Mouse (Mus musculus): ENCODE data around the gene Gemin7. TPM values are rescaled to one million over a fixed set of nuclear protein-coding genes. Genes with fewer than 3 reads are reported as not detected.

Gemin7 gene
- polyA plus RNA-seq, 1 experiment from 2014 or later: 144 TPM

GRCm38 (mm10) chr7:19542155-19542691 is 35.2 kb downstream of the Gemin7 start:
- H3K4me3 ChIP-seq: no peak overlapping the region
- H3K4me1 ChIP-seq: peaks cover 55% of the 10 kb centered on the region
- H3K36me3 ChIP-seq: no peaks in the 10 kb centered on the region
- ATAC-seq (ENCODE audit: insufficient number of reproducible peaks, low FRiP score, low TSS enrichment, low read depth): peak; percentile 53; the same call in 1 of the 2 replicates
- no peak overlapping the region for H3K4me2 ChIP-seq
- WGBS: 62% methylated on average over 8 of the region's 8 CpGs
- no peaks in the 10 kb centered on the region for H3K27me3 ChIP-seq
- H3K9ac ChIP-seq: no peak overlapping the region
- no peaks in the 10 kb centered on the region for H3K9me3 ChIP-seq
- H3K27ac ChIP-seq: peak overlapping the region; percentile 58; the same call in 1 of the 2 replicates

- H3K27me3 ChIP-seq: no peaks in the 10 kb centered on the region
- no peak overlapping the region for H3K4me3 ChIP-seq
- H3K9me3 ChIP-seq: no peaks in the 10 kb centered on the region
- WGBS: 68% methylated on average over 7 of the region's 7 CpGs
- no peaks in the 10 kb centered on the region for H3K36me3 ChIP-seq
- H3K4me2 ChIP-seq: no peak overlapping the region
- peaks cover 56% of the 10 kb centered on the region for H3K4me1 ChIP-seq
- no peak overlapping the region for H3K9ac ChIP-seq
- H3K27ac ChIP-seq: no peak overlapping the region; the same call in 1 of the 2 replicates
- ATAC-seq (ENCODE audit: insufficient number of reproducible peaks, low FRiP score, low TSS enrichment, low read depth): 0 out of 2 replicates have a peak, but pooled peaks have one; percentile 8
Observed at GRCm38 (mm10) chr7:19541681-19542154, 35.7 kb downstream of the Gemin7 start.

- no peaks in the 10 kb centered on the region for H3K9me3 ChIP-seq
- no peak overlapping the region for H3K9ac ChIP-seq
- no peak overlapping the region for H3K4me2 ChIP-seq
- peaks cover 51% of the 10 kb centered on the region for H3K4me1 ChIP-seq
- 83% methylated on average over 2 of the region's 2 CpGs for WGBS
- H3K36me3 ChIP-seq: 0 out of 2 replicates have a peak, but pooled peaks cover 2% of the 10 kb centered on the region
- no peak overlapping the region; the same call in 1 of the 2 replicates for H3K27ac ChIP-seq
- H3K4me3 ChIP-seq: no peak overlapping the region
- H3K27me3 ChIP-seq: no peaks in the 10 kb centered on the region
- ATAC-seq (ENCODE audit: insufficient number of reproducible peaks, low FRiP score, low TSS enrichment, low read depth): no peak
Observed at GRCm38 (mm10) chr7:19540771-19541566, 36.4 kb downstream of the Gemin7 start.

DNA sequence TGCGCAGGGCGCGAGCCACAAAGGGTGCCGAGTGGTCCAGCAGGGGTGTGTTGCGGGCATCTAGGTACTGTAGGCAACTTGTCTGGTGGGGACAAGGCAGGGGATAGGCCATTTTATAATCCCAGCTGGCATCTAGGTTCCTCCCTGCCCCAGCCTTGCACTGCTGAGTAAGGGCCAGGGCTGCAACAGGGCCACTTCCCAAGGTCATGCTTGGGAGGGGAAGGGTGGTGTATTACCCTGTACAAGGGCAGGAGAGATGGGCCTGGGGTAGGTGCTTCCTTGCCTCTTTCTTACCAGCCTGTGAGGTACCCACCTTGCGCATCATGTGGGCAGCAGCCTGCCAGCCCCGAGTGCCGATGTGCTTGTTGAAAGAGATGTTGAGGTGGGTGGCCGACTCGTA is 42.7 kb downstream of the Gemin7 start:
- H3K27ac ChIP-seq: no peak overlapping the region
- WGBS: 92% methylated on average over 10 of the region's 10 CpGs
- no peaks in the 10 kb centered on the region for H3K9me3 ChIP-seq
- H3K4me2 ChIP-seq: no peak overlapping the region
- H3K9ac ChIP-seq: no peak overlapping the region
- peaks cover 62% of the 10 kb centered on the region for H3K36me3 ChIP-seq
- ATAC-seq (ENCODE audit: insufficient number of reproducible peaks, low FRiP score, low TSS enrichment, low read depth): no peak
- H3K27me3 ChIP-seq: no peaks in the 10 kb centered on the region
- peaks cover 8% of the 10 kb centered on the region; the same call in 1 of the 2 replicates for H3K4me1 ChIP-seq
- no peak overlapping the region for H3K4me3 ChIP-seq

DNA sequence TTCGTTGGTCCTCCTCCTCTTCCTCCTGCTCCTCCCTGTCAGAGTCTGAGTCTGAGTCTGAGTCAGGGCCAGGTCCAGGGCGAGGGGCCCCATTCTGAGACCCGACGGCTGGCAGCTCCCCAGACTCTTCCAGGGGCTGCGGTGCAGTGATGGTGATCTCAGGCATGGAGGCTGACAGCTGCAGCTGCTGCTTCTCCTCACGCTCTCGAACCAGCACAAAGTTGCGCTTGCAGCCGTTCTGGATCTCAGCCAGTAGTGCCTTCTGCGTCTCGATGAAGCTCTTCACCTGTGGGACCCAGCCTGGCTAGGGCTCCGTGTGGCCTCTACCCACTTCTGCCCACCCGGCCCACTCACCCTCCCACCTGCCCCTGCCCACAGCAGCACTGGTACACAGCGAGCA is 45.2 kb downstream of the Gemin7 start:
- no peak overlapping the region for H3K27ac ChIP-seq
- H3K27me3 ChIP-seq: no peaks in the 10 kb centered on the region
- H3K36me3 ChIP-seq: peaks cover 71% of the 10 kb centered on the region
- peaks cover 5% of the 10 kb centered on the region; the same call in 1 of the 2 replicates for H3K4me1 ChIP-seq
- WGBS: 81% methylated on average over 14 of the region's 14 CpGs
- no peak overlapping the region for H3K4me3 ChIP-seq
- no peak; the same call in 1 of the 2 replicates for ATAC-seq (ENCODE audit: insufficient number of reproducible peaks, low FRiP score, low TSS enrichment, low read depth)
- H3K9ac ChIP-seq: no peak overlapping the region
- H3K9me3 ChIP-seq: no peaks in the 10 kb centered on the region
- H3K4me2 ChIP-seq: no peak overlapping the region

- no peak overlapping the region for H3K9ac ChIP-seq
- peaks cover 4% of the 10 kb centered on the region; the same call in 1 of the 2 replicates for H3K27me3 ChIP-seq
- no peaks in the 10 kb centered on the region for H3K9me3 ChIP-seq
- WGBS: 64% methylated on average over 10 of the region's 10 CpGs
- no peak overlapping the region for H3K27ac ChIP-seq
- H3K4me1 ChIP-seq: no peaks in the 10 kb centered on the region
- ATAC-seq (ENCODE audit: insufficient number of reproducible peaks, low FRiP score, low TSS enrichment, low read depth): no peak; the same call in 1 of the 2 replicates
- no peak overlapping the region for H3K4me2 ChIP-seq
- H3K4me3 ChIP-seq: no peak overlapping the region
- peaks cover 69% of the 10 kb centered on the region for H3K36me3 ChIP-seq
Observed at GRCm38 (mm10) chr7:19531077-19531476, 46.3 kb downstream of the Gemin7 start.

DNA sequence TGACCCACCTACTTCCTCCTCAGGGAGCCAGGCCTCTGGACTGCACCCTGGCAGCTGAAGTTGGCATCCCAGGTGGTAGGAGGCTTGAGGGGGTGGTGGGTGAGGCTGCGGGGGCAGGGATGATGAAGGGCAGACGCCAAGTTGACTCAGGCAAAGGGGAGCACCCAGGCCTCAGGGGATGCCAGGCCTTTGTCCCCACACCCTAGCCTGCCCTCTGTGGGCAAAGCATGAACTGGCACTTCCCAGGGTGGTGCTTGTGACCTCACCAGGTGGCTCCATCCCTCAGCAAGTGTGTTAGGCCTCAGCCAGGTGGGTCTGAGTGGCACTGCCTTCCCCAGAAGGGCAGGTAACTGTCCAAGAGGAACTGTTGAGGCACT is 52.3 kb downstream of the Gemin7 start:
- no peak overlapping the region for H3K4me2 ChIP-seq
- H3K9me3 ChIP-seq: no peaks in the 10 kb centered on the region
- WGBS: 41% methylated on average over 2 of the region's 2 CpGs
- H3K4me1 ChIP-seq: peaks cover 23% of the 10 kb centered on the region
- H3K27me3 ChIP-seq: peaks cover 60% of the 10 kb centered on the region
- H3K36me3 ChIP-seq: peaks cover 13% of the 10 kb centered on the region
- H3K4me3 ChIP-seq: no peak overlapping the region
- H3K9ac ChIP-seq: no peak overlapping the region
- no peak for ATAC-seq (ENCODE audit: insufficient number of reproducible peaks, low FRiP score, low TSS enrichment, low read depth)
- no peak overlapping the region for H3K27ac ChIP-seq

GRCm38 (mm10) chr7:19524420-19525104 is 52.8 kb downstream of the Gemin7 start:
- Histone ChIP-seq H3K4me2 (peak overlapping the region; percentile 92), H3K36me3 (peaks cover 8% of the 10 kb centered on the region), H3K4me3 (peak overlapping the region; percentile 44), H3K27ac (no peak overlapping the region), H3K9me3 (no peaks in the 10 kb centered on the region), H3K27me3 (peaks cover 66% of the 10 kb centered on the region), H3K9ac (no peak overlapping the region), H3K4me1 (peaks cover 28% of the 10 kb centered on the region)
- ATAC-seq (ENCODE audit: insufficient number of reproducible peaks, low FRiP score, low TSS enrichment, low read depth): no peak; the same call in 1 of the 2 replicates
- 14% methylated on average over 24 of the region's 24 CpGs for WGBS

GRCm38 (mm10) chr7:19523757-19524419 is 53.5 kb downstream of the Gemin7 start:
- under 1% methylated on average over 64 of the region's 64 CpGs for WGBS
- Histone ChIP-seq H3K9ac (peak overlapping the region; percentile 40), H3K9me3 (no peaks in the 10 kb centered on the region), H3K36me3 (peaks cover 1% of the 10 kb centered on the region), H3K4me2 (peak overlapping the region; percentile 92), H3K4me3 (peak overlapping the region; percentile 44), H3K27me3 (peaks cover 72% of the 10 kb centered on the region), H3K27ac (no peak overlapping the region), H3K4me1 (peaks cover 29% of the 10 kb centered on the region)
- no peak for ATAC-seq (ENCODE audit: insufficient number of reproducible peaks, low FRiP score, low TSS enrichment, low read depth)

DNA sequence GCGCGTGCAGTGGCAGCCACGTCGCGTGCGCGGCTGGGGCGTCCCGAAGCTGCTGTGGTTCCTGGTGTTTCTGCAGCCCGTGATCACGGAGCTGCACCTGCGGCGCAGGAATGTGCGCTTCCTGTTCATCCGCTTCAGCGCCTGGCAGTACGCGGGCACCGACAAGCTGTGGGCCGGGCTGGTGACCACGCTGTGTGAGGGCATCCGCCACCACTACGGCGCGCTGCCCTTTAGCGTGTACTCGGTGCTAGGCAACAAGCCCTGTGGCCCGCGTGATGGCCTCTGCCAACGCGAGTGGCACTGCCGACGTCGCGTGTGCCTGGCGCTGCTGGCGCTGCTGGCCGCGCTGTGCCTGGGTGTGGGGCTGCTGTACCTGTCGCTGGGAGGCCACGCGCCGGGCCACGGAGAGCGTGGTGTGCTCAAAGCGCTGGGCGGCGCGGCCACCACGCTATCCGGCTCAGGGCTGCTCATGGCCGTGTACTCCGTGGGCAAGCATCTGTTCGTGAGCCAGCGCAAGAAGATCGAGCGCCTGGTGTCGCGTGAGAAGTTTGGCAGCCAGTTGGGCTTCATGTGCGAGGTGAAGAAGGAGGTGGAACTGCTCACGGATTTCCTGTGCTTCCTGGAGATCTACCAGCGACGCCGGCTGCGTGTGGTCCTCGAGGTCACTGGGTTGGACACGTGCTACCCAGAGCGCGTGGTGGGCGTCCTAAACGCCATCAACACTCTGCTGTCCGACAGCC is 54.2 kb downstream of the Gemin7 start:
- Histone ChIP-seq H3K27me3 (peaks cover 79% of the 10 kb centered on the region), H3K9ac (peak overlapping the region; percentile 40; the same call in 1 of the 2 replicates), H3K4me2 (peak overlapping the region; percentile 92), H3K9me3 (no peaks in the 10 kb centered on the region), H3K27ac (no peak overlapping the region), H3K36me3 (no peaks in the 10 kb centered on the region), H3K4me1 (peaks cover 29% of the 10 kb centered on the region), H3K4me3 (peak overlapping the region; percentile 44)
- 10% methylated on average over 72 of the region's 72 CpGs for WGBS
- no peak for ATAC-seq (ENCODE audit: insufficient number of reproducible peaks, low FRiP score, low TSS enrichment, low read depth)

DNA sequence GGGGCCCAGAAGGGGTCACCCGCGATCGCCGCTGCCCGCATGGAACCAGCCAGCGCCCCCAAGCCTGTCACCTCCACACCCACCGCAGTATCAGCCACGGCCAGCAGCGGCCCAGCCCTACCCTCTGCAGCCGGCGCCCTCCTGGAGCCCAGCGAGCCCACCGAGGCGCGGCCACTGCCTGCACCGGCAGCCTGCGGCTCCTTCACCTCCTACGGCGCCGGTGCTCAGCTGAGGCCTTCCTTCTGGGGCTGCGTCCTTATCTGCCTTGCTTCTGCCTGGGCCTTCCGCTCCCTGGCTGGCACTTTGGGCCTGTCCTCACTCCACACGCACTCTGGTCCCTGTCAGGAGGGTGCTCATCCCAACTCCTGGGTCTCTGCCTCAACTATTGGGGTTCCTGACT is 57.4 kb downstream of the Gemin7 start:
- H3K4me1 ChIP-seq: peaks cover 36% of the 10 kb centered on the region
- peak overlapping the region; percentile 34 for H3K4me2 ChIP-seq
- H3K9me3 ChIP-seq: no peaks in the 10 kb centered on the region
- H3K9ac ChIP-seq: no peak overlapping the region
- peak overlapping the region; percentile 22 for H3K4me3 ChIP-seq
- no peaks in the 10 kb centered on the region for H3K36me3 ChIP-seq
- no peak for ATAC-seq (ENCODE audit: insufficient number of reproducible peaks, low FRiP score, low TSS enrichment, low read depth)
- H3K27me3 ChIP-seq: peaks cover 87% of the 10 kb centered on the region
- no peak overlapping the region for H3K27ac ChIP-seq
- WGBS: 6% methylated on average over 23 of the region's 23 CpGs

Data from limb, embryonic 15.5 days (tissue).